Mouse (Mus musculus): Measurements from ENCODE around the gene Habp4. TPM values are rescaled to one million over a fixed set of nuclear protein-coding genes. Genes with fewer than 3 reads are reported as not detected.

Gene Habp4
- polyA plus RNA-seq, 1 experiment from 2014 or later, result 39.3 TPM

DNA sequence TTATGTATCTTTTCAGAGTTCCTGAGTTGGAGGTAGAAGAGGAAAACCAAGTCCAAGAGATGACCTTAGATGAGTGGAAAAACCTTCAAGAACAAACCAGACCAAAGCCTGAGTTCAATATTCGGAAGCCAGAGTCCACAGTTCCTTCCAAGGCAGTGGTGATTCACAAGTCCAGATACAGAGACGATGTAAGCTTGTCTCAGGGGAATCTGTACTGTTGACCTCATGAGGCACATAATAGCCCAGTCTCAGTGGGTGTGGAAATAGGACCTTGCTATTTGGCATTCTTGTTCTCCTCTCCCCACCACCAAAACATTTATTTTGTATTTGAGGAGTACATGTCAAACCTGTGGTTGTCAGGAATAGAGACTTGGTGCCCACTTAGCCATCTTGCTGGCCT lies 20.5 kb downstream of the Habp4 start:
- WGBS, result 74% methylated on average over 2 of the region's 2 CpGs
- no peaks in the 10 kb centered on the region for H3K9me3 ChIP-seq
- H3K4me3 ChIP-seq, result no peak overlapping the region
- no peak for DNase-seq (ENCODE audit: low spot score)
- peaks cover 84% of the 10 kb centered on the region for H3K36me3 ChIP-seq
- H3K27me3 ChIP-seq (ENCODE audit: insufficient read depth, poor library complexity, severe bottlenecking), result no peaks in the 10 kb centered on the region
- no peak overlapping the region for H3K27ac ChIP-seq
- H3K4me1 ChIP-seq, result peaks cover 14% of the 10 kb centered on the region

DNA sequence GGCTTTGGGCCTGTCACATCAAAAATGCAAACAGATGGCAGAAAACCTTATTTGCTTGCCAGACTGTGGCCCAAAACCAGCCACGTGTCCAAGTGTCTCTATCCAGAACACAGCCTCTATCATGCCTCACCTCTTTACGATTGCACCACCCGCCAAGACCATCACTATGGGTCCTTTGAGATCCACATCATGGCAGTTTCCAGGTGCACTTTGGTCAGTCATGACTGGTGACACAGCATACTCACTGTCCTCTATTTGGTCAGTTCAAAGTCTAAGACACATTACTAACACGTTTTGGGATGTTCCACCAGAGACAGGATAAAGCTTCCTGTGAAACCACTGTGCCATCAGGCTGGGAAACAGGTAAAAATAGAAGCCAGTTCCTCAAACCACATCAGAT lies 22.0 kb downstream of the Habp4 start:
- H3K4me3 ChIP-seq, result no peak overlapping the region
- 86% methylated on average over 4 of the region's 4 CpGs for WGBS

DNA sequence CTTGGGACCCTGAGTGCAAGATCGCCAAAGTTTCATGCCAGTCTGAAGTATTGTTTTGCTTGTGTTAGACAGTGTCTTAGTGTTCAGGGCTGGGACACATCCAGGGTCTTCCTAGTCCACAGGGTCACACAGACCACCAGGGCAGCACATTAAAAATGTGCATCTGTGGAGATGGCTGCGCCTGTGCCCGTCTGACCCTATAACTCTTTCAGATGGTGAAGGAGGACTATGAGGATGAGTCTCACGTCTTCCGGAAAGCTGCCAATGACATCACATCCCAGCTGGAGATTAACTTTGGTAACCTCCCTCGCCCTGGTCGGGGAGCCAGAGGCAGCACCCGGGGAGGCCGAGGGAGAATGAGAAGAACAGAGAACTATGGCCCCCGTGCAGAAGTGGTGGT lies 22.7 kb downstream of the Habp4 start:
- H3K36me3 ChIP-seq, result peaks cover 78% of the 10 kb centered on the region
- WGBS, result 76% methylated on average over 10 of the region's 10 CpGs
- 0 out of 2 replicates have a peak, but pooled peaks cover 3% of the 10 kb centered on the region for H3K4me1 ChIP-seq

More for the DNA sequence above, 22.0 kb downstream of the Habp4 start:
- H3K36me3 ChIP-seq, result peaks cover 83% of the 10 kb centered on the region
- no peak for DNase-seq (ENCODE audit: low spot score)
- no peaks in the 10 kb centered on the region for H3K27me3 ChIP-seq (ENCODE audit: insufficient read depth, poor library complexity, severe bottlenecking)
- no peak overlapping the region for H3K27ac ChIP-seq
- H3K4me1 ChIP-seq, result peaks cover 8% of the 10 kb centered on the region; the same call in 1 of the 2 replicates
- no peaks in the 10 kb centered on the region for H3K9me3 ChIP-seq

DNA sequence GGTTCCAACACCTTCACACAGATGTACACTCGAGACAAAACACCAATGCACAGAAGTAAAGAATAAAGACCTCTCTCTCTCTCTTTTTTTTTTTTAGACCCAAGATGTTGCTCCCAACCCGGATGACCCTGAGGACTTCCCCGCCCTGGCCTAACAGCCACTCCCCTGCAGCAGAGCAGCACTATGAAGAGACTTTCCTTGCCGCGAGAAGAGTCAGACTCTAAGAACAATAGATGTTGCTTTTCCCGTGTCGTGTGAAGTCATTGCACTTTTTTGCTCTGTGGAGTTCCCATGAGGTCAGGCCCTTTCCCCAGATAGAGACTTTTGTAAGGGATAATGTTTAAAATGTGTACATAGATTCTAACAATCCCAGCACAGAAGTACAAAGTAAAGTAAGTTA lies 23.6 kb downstream of the Habp4 start:
- H3K9me3 ChIP-seq, result no peaks in the 10 kb centered on the region
- peaks cover 78% of the 10 kb centered on the region for H3K36me3 ChIP-seq
- no peak for DNase-seq (ENCODE audit: low spot score)
- H3K27me3 ChIP-seq (ENCODE audit: insufficient read depth, poor library complexity, severe bottlenecking), result no peaks in the 10 kb centered on the region
- no peak overlapping the region for H3K4me3 ChIP-seq
- no peak overlapping the region for H3K27ac ChIP-seq
- 0 out of 2 replicates have a peak, but pooled peaks cover 3% of the 10 kb centered on the region for H3K4me1 ChIP-seq
- WGBS, result 71% methylated on average over 7 of the region's 7 CpGs

More for the DNA sequence above, 22.7 kb downstream of the Habp4 start:
- no peak for DNase-seq (ENCODE audit: low spot score)
- H3K27me3 ChIP-seq (ENCODE audit: insufficient read depth, poor library complexity, severe bottlenecking), result no peaks in the 10 kb centered on the region
- no peak overlapping the region for H3K4me3 ChIP-seq
- H3K9me3 ChIP-seq, result no peaks in the 10 kb centered on the region
- H3K27ac ChIP-seq, result no peak overlapping the region

DNA sequence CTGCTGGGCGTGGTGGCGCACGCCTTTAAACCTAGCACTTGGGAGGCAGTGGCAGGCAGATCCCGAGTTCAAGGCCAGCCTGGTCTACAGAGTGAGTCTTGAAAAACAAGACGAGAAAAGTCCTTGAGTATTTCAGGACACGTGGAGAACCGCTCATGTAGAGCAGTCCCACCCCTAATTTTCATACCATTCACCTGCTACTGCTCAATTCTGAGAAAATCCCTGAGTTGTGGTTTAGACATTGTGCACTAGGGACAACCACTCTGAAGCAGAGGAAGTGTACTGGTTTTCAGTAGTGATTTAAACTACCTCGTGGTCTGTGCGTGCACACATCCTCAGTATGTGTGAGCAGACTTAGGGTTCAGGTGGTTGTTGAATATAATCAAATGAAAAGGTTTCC lies 24.0 kb downstream of the Habp4 start:
- no peak overlapping the region for H3K27ac ChIP-seq
- no peak for DNase-seq (ENCODE audit: low spot score)
- no peaks in the 10 kb centered on the region for H3K9me3 ChIP-seq
- 86% methylated on average over 9 of the region's 9 CpGs for WGBS
- H3K27me3 ChIP-seq (ENCODE audit: insufficient read depth, poor library complexity, severe bottlenecking), result no peaks in the 10 kb centered on the region
- H3K4me3 ChIP-seq, result no peak overlapping the region
- 0 out of 2 replicates have a peak, but pooled peaks cover 3% of the 10 kb centered on the region for H3K4me1 ChIP-seq
- H3K36me3 ChIP-seq, result peaks cover 75% of the 10 kb centered on the region

DNA sequence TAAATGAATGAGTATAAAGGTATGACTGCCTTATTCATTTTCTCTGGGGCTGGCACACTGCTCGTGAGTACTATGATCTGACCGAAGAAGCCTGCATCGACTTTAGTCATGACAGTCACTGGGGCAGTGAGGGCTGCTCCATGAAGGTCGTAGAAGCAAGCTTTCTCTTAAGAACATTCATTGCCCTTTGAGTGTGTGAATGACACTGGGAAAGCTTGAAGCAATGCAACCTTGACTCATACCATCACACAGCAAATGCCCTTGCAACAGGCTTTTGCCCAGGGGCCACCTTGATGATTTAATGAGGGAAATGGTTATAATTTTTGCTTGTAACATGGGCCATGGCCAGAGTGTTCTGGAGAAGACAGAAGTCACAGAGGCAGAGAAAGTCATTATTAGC lies 24.9 kb downstream of the Habp4 start:
- peaks cover 71% of the 10 kb centered on the region for H3K36me3 ChIP-seq
- 87% methylated on average over 4 of the region's 4 CpGs for WGBS

DNA sequence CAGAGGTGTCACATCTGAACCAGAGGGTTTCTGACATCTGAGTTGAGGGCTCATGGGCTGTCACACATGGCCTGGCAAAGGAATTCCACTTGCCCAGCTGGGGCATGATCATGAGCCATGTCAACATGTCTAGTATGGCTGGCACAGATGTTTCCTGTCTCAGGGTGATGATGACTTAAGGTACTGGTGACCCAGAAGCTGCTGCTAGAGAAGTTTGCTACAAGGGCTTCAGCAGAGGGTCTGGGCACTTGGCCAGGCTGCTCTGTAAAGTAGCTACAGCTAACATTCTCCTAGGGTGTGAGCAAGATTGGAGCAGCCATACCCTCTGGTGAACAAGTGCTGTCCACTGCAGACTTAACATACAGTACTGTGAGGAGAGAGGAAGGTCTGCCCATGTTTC lies 25.4 kb downstream of the Habp4 start:
- H3K4me1 ChIP-seq, result 0 out of 2 replicates have a peak, but pooled peaks cover 3% of the 10 kb centered on the region
- H3K9me3 ChIP-seq, result no peaks in the 10 kb centered on the region
- H3K36me3 ChIP-seq, result peaks cover 72% of the 10 kb centered on the region
- no peaks in the 10 kb centered on the region for H3K27me3 ChIP-seq (ENCODE audit: insufficient read depth, poor library complexity, severe bottlenecking)
- no peak overlapping the region for H3K27ac ChIP-seq
- H3K4me3 ChIP-seq, result no peak overlapping the region
- DNase-seq (ENCODE audit: low spot score), result no peak

More for the DNA sequence above, 24.9 kb downstream of the Habp4 start:
- 0 out of 2 replicates have a peak, but pooled peaks cover 3% of the 10 kb centered on the region for H3K4me1 ChIP-seq
- H3K27ac ChIP-seq, result no peak overlapping the region
- DNase-seq (ENCODE audit: low spot score), result no peak
- no peak overlapping the region for H3K4me3 ChIP-seq
- no peaks in the 10 kb centered on the region for H3K9me3 ChIP-seq
- no peaks in the 10 kb centered on the region for H3K27me3 ChIP-seq (ENCODE audit: insufficient read depth, poor library complexity, severe bottlenecking)

DNA sequence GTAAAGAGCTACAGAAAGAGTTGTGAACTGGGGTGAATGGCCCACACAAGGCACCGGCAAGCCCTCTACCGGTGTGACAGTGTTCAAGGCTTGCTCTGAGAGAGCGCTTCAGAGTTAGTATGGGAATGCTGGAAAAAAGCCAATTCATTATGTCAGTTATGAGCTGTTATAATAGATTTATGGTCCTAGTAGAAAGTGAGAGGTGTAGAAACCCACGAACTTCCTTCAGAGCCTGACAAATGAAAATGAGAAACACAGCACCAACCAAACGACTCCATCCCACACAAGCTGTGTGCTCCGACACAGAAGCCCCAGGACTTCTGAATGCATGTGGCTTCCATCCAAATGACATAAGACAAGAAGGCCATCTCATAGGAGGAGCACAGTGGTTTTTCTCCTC lies 36.3 kb downstream of the Habp4 start:
- Histone ChIP-seq H3K9me3 (no peaks in the 10 kb centered on the region), H3K27ac (no peak overlapping the region), H3K4me1 (peaks cover 6% of the 10 kb centered on the region; the same call in 1 of the 2 replicates), H3K36me3 (peaks cover 36% of the 10 kb centered on the region), H3K27me3 (ENCODE audit: insufficient read depth, poor library complexity, severe bottlenecking) (no peaks in the 10 kb centered on the region), H3K4me3 (no peak overlapping the region)
- WGBS, result 90% methylated on average over 6 of the region's 6 CpGs
- no peak for DNase-seq (ENCODE audit: low spot score)

DNA sequence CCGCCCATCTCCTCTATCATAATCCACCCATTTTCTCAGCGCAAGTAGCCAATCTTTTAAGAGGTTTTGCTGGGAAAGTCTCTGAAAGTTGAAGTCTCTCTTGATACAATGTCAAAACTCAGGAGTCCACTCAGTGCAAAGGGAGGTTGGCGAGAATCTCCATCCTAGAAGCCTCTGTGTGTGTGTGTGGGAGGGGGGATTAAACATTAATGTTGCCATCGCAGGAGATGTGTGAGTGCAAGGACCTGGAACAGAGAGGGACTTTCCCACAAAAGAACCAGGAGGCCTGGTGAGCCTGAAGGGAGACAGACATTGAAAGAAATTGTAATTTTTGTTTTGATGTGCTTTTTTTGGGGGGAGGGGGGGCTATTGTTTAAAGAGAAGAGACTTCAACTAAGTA lies 36.7 kb downstream of the Habp4 start:
- H3K4me1 ChIP-seq, result peaks cover 6% of the 10 kb centered on the region
- WGBS, result 92% methylated on average over 4 of the region's 4 CpGs
- no peak overlapping the region for H3K27ac ChIP-seq

DNA sequence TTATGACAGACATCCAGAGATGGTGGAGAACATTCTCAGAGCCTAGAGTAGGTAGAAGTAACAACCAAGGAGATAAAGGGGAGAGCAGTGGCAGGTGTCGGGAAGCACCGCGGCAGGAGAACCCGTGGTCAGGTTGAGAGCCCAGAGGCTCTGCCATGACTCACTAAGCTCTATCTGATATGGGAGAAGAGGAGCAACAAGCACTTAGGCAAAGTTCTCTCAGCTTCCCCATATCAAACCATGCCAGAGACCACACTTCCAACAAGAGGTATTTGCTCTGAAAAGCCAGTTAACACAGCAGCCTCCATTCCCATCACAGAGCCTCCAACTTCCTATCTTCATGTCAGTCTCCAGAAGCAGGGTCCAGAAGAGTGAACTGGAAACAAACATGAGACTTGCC lies 39.3 kb downstream of the Habp4 start:
- Histone ChIP-seq H3K4me1 (peaks cover 17% of the 10 kb centered on the region), H3K4me3 (no peak overlapping the region), H3K36me3 (peaks cover 36% of the 10 kb centered on the region), H3K27ac (no peak overlapping the region), H3K9me3 (no peaks in the 10 kb centered on the region), H3K27me3 (ENCODE audit: insufficient read depth, poor library complexity, severe bottlenecking) (no peaks in the 10 kb centered on the region)
- WGBS, result 58% methylated on average over 4 of the region's 4 CpGs
- no peak for DNase-seq (ENCODE audit: low spot score)

More for the DNA sequence above, 36.7 kb downstream of the Habp4 start:
- H3K27me3 ChIP-seq (ENCODE audit: insufficient read depth, poor library complexity, severe bottlenecking), result no peaks in the 10 kb centered on the region
- H3K4me3 ChIP-seq, result no peak overlapping the region
- H3K9me3 ChIP-seq, result no peaks in the 10 kb centered on the region
- H3K36me3 ChIP-seq, result peaks cover 36% of the 10 kb centered on the region
- DNase-seq (ENCODE audit: low spot score), result no peak

DNA sequence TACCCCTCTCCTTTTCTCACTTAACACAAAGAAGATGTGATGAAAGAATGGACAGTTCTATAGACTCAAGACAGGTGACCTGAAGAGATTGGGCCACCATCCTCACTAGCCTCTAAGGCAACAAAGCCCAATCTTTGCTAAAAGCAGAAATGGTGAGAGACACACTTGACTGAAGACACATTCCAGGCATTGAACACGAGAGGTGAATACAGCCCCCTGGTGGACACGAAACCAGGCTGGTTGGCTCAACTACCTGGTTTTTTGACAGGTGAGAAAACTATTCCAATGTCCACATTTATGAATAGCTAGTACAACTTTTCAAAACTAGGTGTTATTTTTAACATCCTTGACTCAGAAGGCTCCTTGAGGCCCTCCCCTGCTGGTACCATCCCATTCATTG lies 43.1 kb downstream of the Habp4 start:
- 65% methylated on average over 2 of the region's 2 CpGs for WGBS

DNA sequence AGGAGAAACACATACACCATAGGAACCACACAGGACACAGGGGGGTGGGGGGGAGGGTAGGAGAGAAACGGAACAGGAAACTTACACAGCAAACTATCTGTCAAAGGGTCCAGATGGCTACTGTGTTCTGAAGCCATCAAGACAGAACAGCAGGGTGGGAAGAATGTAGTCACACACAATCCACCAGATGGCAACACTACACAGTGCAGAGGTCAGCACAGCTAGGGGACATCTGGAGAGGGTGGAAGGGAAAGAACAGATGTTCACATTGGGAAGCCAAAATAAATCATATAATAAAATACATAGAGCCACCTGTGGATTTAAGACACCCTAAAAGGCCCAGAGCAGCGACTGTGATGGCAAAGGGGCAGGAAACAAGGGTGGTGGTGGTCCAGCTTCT lies 43.6 kb downstream of the Habp4 start:
- H3K27me3 ChIP-seq (ENCODE audit: insufficient read depth, poor library complexity, severe bottlenecking), result no peaks in the 10 kb centered on the region
- H3K4me1 ChIP-seq, result peaks cover 17% of the 10 kb centered on the region
- no peaks in the 10 kb centered on the region for H3K9me3 ChIP-seq
- 49% methylated on average over 2 of the region's 2 CpGs for WGBS
- H3K27ac ChIP-seq, result no peak overlapping the region
- no peak overlapping the region for H3K4me3 ChIP-seq
- no peak for DNase-seq (ENCODE audit: low spot score)
- H3K36me3 ChIP-seq, result peaks cover 29% of the 10 kb centered on the region

More for the DNA sequence above, 43.1 kb downstream of the Habp4 start:
- no peak for DNase-seq (ENCODE audit: low spot score)
- Histone ChIP-seq H3K4me1 (peaks cover 17% of the 10 kb centered on the region), H3K4me3 (no peak overlapping the region), H3K36me3 (peaks cover 30% of the 10 kb centered on the region), H3K9me3 (no peaks in the 10 kb centered on the region), H3K27me3 (ENCODE audit: insufficient read depth, poor library complexity, severe bottlenecking) (no peaks in the 10 kb centered on the region), H3K27ac (no peak overlapping the region)

DNA sequence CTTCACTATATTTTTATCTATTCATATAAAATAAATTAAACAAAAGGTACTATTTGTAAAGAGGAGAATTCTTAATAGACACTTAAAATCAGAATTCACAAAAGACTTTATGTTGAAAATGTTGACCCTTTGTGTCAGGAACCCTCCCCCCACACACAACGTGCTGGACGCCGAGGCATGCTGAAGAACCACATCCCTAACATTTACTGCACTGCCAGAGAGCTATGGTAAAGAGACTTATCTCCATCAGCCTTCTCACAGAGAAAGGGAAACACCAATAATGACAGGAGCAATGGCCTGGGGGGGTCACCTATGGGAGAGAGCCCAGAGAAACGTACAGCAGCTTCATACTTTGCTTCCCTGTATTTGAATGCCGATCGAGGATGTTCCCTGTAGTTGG lies 46.5 kb downstream of the Habp4 start:
- Histone ChIP-seq H3K27me3 (ENCODE audit: insufficient read depth, poor library complexity, severe bottlenecking) (no peaks in the 10 kb centered on the region), H3K4me3 (no peak overlapping the region)
- WGBS, result 88% methylated on average over 6 of the region's 6 CpGs

DNA sequence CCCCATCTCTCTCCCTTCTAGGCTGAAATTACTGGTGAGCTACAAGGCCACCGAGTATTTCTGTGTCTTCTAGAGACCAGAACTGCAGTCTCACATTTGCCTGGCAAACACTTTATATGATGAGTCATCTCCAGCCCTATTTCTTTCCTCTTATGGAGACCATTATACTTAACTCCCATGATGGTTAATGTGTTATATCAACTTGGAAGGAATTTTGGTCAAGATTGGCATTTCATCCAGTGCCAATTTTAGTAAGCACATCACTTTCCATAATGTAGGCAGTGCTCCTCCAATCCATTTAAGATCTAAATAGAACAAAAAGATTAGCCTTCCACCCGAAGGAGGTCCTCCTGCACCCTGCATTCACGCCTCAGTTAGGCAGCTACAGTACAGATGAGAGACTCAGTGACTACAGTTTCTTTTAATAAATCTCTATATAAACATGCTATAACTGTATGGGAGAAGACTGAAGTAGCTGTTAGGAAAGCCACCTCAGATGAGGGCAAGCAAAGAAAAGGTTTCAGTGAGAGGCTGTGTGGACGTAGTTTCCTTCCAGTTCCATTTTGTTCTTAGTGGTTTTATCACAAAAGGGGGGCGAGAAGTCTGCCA lies 50.5 kb downstream of the Habp4 start:
- no peaks in the 10 kb centered on the region for H3K27me3 ChIP-seq (ENCODE audit: insufficient read depth, poor library complexity, severe bottlenecking)
- H3K4me3 ChIP-seq, result no peak overlapping the region
- DNase-seq (ENCODE audit: low spot score), result no peak
- H3K36me3 ChIP-seq, result peaks cover 30% of the 10 kb centered on the region; the same call in 1 of the 2 replicates
- 78% methylated on average over 5 of the region's 5 CpGs for WGBS
- no peaks in the 10 kb centered on the region for H3K4me1 ChIP-seq
- H3K27ac ChIP-seq, result no peak overlapping the region
- no peaks in the 10 kb centered on the region for H3K9me3 ChIP-seq

More for the DNA sequence above, 46.5 kb downstream of the Habp4 start:
- no peak for DNase-seq (ENCODE audit: low spot score)
- H3K27ac ChIP-seq, result no peak overlapping the region
- H3K9me3 ChIP-seq, result no peaks in the 10 kb centered on the region
- peaks cover 12% of the 10 kb centered on the region for H3K4me1 ChIP-seq
- peaks cover 31% of the 10 kb centered on the region; the same call in 1 of the 2 replicates for H3K36me3 ChIP-seq
